ENCODE assay signal across 15 mouse cellular contexts in the genomic region with DNA sequence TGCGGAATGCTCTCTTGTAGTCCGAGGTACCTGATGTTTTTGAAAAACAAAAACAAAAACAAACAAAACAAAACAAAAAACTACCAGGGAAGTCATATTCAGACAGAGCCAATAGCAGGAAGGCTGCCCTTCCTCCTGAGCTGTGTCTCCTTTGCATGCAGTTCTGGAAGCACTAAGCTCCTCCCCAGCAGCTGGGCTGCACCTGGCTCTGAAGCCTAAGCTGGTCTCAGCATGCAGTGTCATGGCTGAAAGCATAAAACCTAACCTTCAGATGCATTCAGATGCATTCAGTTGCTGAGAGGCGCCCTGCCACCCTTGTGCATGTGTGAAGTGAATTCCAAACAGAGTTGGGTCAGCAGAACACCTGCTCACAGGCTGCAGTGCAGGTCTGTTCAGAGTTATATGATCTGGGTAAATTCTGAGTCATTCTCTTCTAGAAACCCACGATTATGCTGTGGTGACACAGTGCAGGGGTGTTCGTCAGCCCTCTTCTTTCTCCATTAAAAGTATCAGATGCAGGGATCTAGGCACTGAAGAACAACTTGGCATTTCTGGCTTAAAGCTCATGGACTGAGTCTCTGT.
DNase-seq lines count a peak whose midpoint lies in the region; ATAC-seq lines count a peak whose summit lies in the region.
"Had no signal": no experiment of that assay in that cellular context is flagged by ENCODE, and none has a peak within 500 bp of the region (broad histone marks: within the 10 kb centered on the region; RNA-seq: fewer than 3 reads in every experiment).

No protein-coding gene starts in this region.

- H3K4me1 ChIP-seq in hindbrain, embryonic 11.5 days (replicated peaks; ENCODE audit: control insufficient read depth, insufficient read depth, low read length) = no peaks in the 10 kb centered on the region
- H3K4me1 ChIP-seq in hindbrain, embryonic 13.5 days (replicated peaks) = peaks cover 5% of the 10 kb centered on the region; the same call in 1 of the 2 replicates
- H3K4me1 ChIP-seq in embryonic facial prominence, embryonic 10.5 days = peaks cover 13% of the 10 kb centered on the region
- H3K4me1 ChIP-seq: heart, embryonic 15.5 days had no signal

- H3K4me2 ChIP-seq in hindbrain, embryonic 11.5 days (replicated peaks; ENCODE audit: low read depth, low read length) = no peak overlapping the region
- H3K4me2 ChIP-seq in hindbrain, embryonic 13.5 days = no peak overlapping the region
- H3K4me2 ChIP-seq: heart, embryonic 15.5 days had no signal

- no peak overlapping the region for H3K9ac ChIP-seq in hindbrain, embryonic 11.5 days (ENCODE audit: low read depth, low read length)
- no peak overlapping the region for H3K9ac ChIP-seq in hindbrain, embryonic 13.5 days
- H3K9ac ChIP-seq: heart, embryonic 15.5 days had no signal

- DNase-seq in hindbrain, embryonic 11.5 days (ENCODE audit: low spot score) = peak; percentile 14
- DNase-seq in brain, adult 2 months (ENCODE audit: low read depth, low spot score) = peak; percentile 37
- peak; percentile 35 for DNase-seq in embryonic facial prominence, embryonic 10.5 days (ENCODE audit: low spot score)
- DNase-seq in mesoderm, embryonic 11.5 days (ENCODE audit: low read depth, low spot score) = peak; percentile 32
- no peak for DNase-seq in urinary bladder, postnatal 36 days (ENCODE audit: low spot score in 2 of 2)
- DNase-seq in urinary bladder, postnatal 4 days (ENCODE audit: low spot score in 2 of 2) = no peak
- DNase-seq in ovary, postnatal 14 days (ENCODE audit: low spot score) = no peak
- DNase-seq: adrenal gland, postnatal 14 days; heart, adult 11 months; kidney, postnatal 14 days; lung, adult 2 months had no signal

- no peak overlapping the region for H3K4me3 ChIP-seq in hindbrain, embryonic 11.5 days (ENCODE audit: low read depth, low read length)
- H3K4me3 ChIP-seq in hindbrain, embryonic 13.5 days = no peak overlapping the region
- H3K4me3 ChIP-seq in embryonic facial prominence, embryonic 10.5 days = no peak overlapping the region
- H3K4me3 ChIP-seq: heart, embryonic 15.5 days had no signal

- no peaks in the 10 kb centered on the region for H3K36me3 ChIP-seq in hindbrain, embryonic 11.5 days (ENCODE audit: control insufficient read depth, insufficient read depth, low read length)
- no peaks in the 10 kb centered on the region for H3K36me3 ChIP-seq in hindbrain, embryonic 13.5 days
- H3K36me3 ChIP-seq in embryonic facial prominence, embryonic 10.5 days (replicated peaks) = no peaks in the 10 kb centered on the region
- H3K36me3 ChIP-seq: heart, embryonic 15.5 days had no signal

- H3K27ac ChIP-seq in hindbrain, embryonic 11.5 days (ENCODE audit: low read depth, low read length) = no peak overlapping the region
- no peak overlapping the region; the same call in 1 of the 2 replicates for H3K27ac ChIP-seq in hindbrain, embryonic 13.5 days
- no peak overlapping the region for H3K27ac ChIP-seq in embryonic facial prominence, embryonic 10.5 days (replicated peaks)
- H3K27ac ChIP-seq: heart, embryonic 15.5 days; macrophage had no signal

- WGBS in hindbrain, embryonic 11.5 days = 61% methylated on average over 5 of the region's 5 CpGs
- 70% methylated on average over 5 of the region's 5 CpGs for WGBS in hindbrain, embryonic 13.5 days
- 64% methylated on average over 5 of the region's 5 CpGs for WGBS in embryonic facial prominence, embryonic 10.5 days

- no peaks in the 10 kb centered on the region for H3K27me3 ChIP-seq in hindbrain, embryonic 11.5 days (ENCODE audit: control insufficient read depth, insufficient read depth, low read length)
- no peaks in the 10 kb centered on the region for H3K27me3 ChIP-seq in hindbrain, embryonic 13.5 days
- no peaks in the 10 kb centered on the region for H3K27me3 ChIP-seq in embryonic facial prominence, embryonic 10.5 days (replicated peaks; ENCODE audit: low read depth, poor library complexity, severe bottlenecking)
- H3K27me3 ChIP-seq: heart, embryonic 15.5 days had no signal

- ATAC-seq in hindbrain, embryonic 11.5 days (ENCODE audit: low FRiP score) = no peak
- no peak for ATAC-seq in hindbrain, embryonic 13.5 days (ENCODE audit: low FRiP score)
- ATAC-seq: intestine, embryonic 16.5 days had no signal

- H3K9me3 ChIP-seq in hindbrain, embryonic 11.5 days (ENCODE audit: control insufficient read depth, low read length) = no peaks in the 10 kb centered on the region
- no peaks in the 10 kb centered on the region for H3K9me3 ChIP-seq in hindbrain, embryonic 13.5 days
- H3K9me3 ChIP-seq in embryonic facial prominence, embryonic 10.5 days = no peaks in the 10 kb centered on the region
- H3K9me3 ChIP-seq: heart, embryonic 15.5 days had no signal

Comparison
In these comparisons a context has a peak if more than half of its experiments do, and no peak if none do; other contexts are left out.
1. DNase-seq: peak in hindbrain, embryonic 11.5 days (single experiment), brain, adult 2 months (single experiment), embryonic facial prominence, embryonic 10.5 days (single experiment) and mesoderm, embryonic 11.5 days (single experiment); none in urinary bladder, postnatal 36 days (0 of 2), urinary bladder, postnatal 4 days (0 of 2) and ovary, postnatal 14 days (single experiment).